Mouse (Mus musculus) spleen, adult 2 months (tissue): ENCODE data around the gene Catsper4. TPM values are rescaled to one million over a fixed set of nuclear protein-coding genes. Genes with fewer than 3 reads are reported as not detected.

Source experiments
- DNase-seq, 2 experiments: peaks; one replicate each; pipeline versions ENCODE4 v3.0.0 to v3.0.0-alpha.2; 2012 to 2021; ENCODE audit warnings: low spot score in 2 of 2, low read depth in 1 of 2
- H3K27ac ChIP-seq: fragments of 200-500 bp; 2 replicates; pipeline ENCODE4 v1.5.1; 2012; ENCODE audit warnings: low read length, inconsistent platforms; ENCODE audit not compliant: insufficient read depth
- H3K27me3 ChIP-seq: fragments of 200-500 bp; 2 replicates; pipeline ENCODE4 v1.6.1; 2012; ENCODE audit warnings: mild to moderate bottlenecking, moderate library complexity, low read length, inconsistent platforms; ENCODE audit not compliant: control insufficient read depth, insufficient read depth
- H3K36me3 ChIP-seq: fragments of 200-500 bp; 2 replicates; pipeline ENCODE4 v1.6.1; 2012; ENCODE audit warnings: mild to moderate bottlenecking, low read length, inconsistent platforms; ENCODE audit not compliant: control insufficient read depth, insufficient read depth
- H3K4me1 ChIP-seq: fragments of 200-500 bp; 2 replicates; pipeline ENCODE4 v1.6.1; 2011; ENCODE audit warnings: inconsistent platforms; ENCODE audit not compliant: control insufficient read depth, insufficient read depth, insufficient read length
- H3K4me3 ChIP-seq: fragments of 200-500 bp; 2 replicates; pipeline ENCODE4 v1.5.1; 2011; ENCODE audit warnings: mild to moderate bottlenecking, inconsistent platforms; ENCODE audit not compliant: insufficient read depth, insufficient read length; ENCODE audit errors: extremely low read depth
- CTCF ChIP-seq: fragments of 200-500 bp; IDR thresholded peaks from 2 replicates; pipeline ENCODE4 v1.5.1; 2011; ENCODE audit warnings: mild to moderate bottlenecking, inconsistent platforms; ENCODE audit not compliant: insufficient read depth, insufficient read length, insufficient replicate concordance; ENCODE audit errors: extremely low read depth
- POLR2A ChIP-seq: fragments of 200-500 bp; IDR thresholded peaks from 2 replicates; pipeline ENCODE4 v1.6.1; 2011; ENCODE audit warnings: low read depth, low read length, inconsistent platforms
- WGBS: fragments of 180-500 bp; shearing (Covaris S2); methylation state at CpG from one replicate; pipeline ENCODE4 v1.1.7; 2018; 5-methylcytosine and 5-hydroxymethylcytosine counted together
- polyA plus RNA-seq: library from polyadenylated mRNA; depleted of rRNA; stranded (reverse); fragments of >200 nt; gene quantifications from 2 replicates; pipeline ENCODE4 v1.2.3, GENCODE M21; 2012

The Catsper4 gene
- polyA plus RNA-seq, 1 experiment = not detected

DNA sequence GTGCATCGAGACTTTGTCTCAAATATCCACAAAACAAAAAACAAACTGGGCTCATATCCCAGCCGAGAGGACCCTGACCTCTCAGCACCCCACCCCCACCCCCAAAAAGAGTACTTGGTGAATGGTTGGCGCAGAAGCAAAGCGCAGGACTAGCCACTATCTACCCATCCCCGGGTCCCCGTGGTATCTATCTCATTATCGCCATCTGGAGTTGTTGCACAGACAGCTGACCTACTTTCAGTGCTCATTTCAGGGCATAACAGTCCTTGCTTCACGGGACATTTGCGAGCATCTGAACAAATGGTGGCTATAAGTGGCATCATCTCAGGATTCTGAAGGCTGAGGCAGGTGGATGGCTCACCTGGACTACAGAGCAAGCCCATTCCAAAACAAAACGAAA lies 11.5 kb upstream of the Catsper4 start:
- Histone ChIP-seq H3K27ac (no peak overlapping the region), H3K27me3 (no peaks in the 10 kb centered on the region), H3K4me3 (no peak overlapping the region), H3K4me1 (no peaks in the 10 kb centered on the region), H3K36me3 (no peaks in the 10 kb centered on the region)
- TF ChIP-seq POLR2A = no peak
- no peak for TF ChIP-seq CTCF
- DNase-seq = no peak
- WGBS = 22% methylated on average over 10 of the region's 10 CpGs

- TF ChIP-seq CTCF (no peak), POLR2A (no peak)
- WGBS = 26% methylated on average over 18 of the region's 18 CpGs
- DNase-seq = no peak
- Histone ChIP-seq H3K27me3 (no peaks in the 10 kb centered on the region), H3K4me1 (no peaks in the 10 kb centered on the region), H3K4me3 (no peak within 1 kb of the TSS), H3K36me3 (no peaks in the 10 kb centered on the region), H3K27ac (no peak within 1 kb of the TSS)
Observed at GRCm38 (mm10) chr4:134238279-134238651, 11.1 kb upstream of the Catsper4 start, which contains the start of gene Cnksr1. Gene Cnksr1, minus strand, starts transcription at chr4:134238399.

- Histone ChIP-seq H3K4me3 (no peak overlapping the region), H3K36me3 (no peaks in the 10 kb centered on the region), H3K27ac (no peak overlapping the region), H3K27me3 (no peaks in the 10 kb centered on the region), H3K4me1 (no peaks in the 10 kb centered on the region)
- TF ChIP-seq POLR2A (no peak), CTCF (no peak)
- 71% methylated on average over 19 of the region's 19 CpGs for WGBS
- DNase-seq = no peak
Observed at GRCm38 (mm10) chr4:134237582-134238278, 10.5 kb upstream of the Catsper4 start.

GRCm38 (mm10) chr4:134234876-134235275 lies 7.7 kb upstream of the Catsper4 start:
- no peak for DNase-seq
- no peaks in the 10 kb centered on the region for H3K4me1 ChIP-seq

GRCm38 (mm10) chr4:134230431-134230830 lies 3.2 kb upstream of the Catsper4 start:
- Histone ChIP-seq H3K36me3 (no peaks in the 10 kb centered on the region), H3K4me3 (no peak overlapping the region), H3K4me1 (no peaks in the 10 kb centered on the region), H3K27ac (no peak overlapping the region), H3K27me3 (no peaks in the 10 kb centered on the region)
- DNase-seq = no peak
- 64% methylated on average over 8 of the region's 8 CpGs for WGBS
- no peak for TF ChIP-seq POLR2A
- no peak for TF ChIP-seq CTCF

More at GRCm38 (mm10) chr4:134234876-134235275, 7.7 kb upstream of the Catsper4 start:
- H3K27ac ChIP-seq = no peak overlapping the region
- H3K36me3 ChIP-seq = no peaks in the 10 kb centered on the region
- 76% methylated on average over 5 of the region's 5 CpGs for WGBS
- H3K27me3 ChIP-seq = no peaks in the 10 kb centered on the region
- TF ChIP-seq POLR2A = no peak
- H3K4me3 ChIP-seq = no peak overlapping the region

DNA sequence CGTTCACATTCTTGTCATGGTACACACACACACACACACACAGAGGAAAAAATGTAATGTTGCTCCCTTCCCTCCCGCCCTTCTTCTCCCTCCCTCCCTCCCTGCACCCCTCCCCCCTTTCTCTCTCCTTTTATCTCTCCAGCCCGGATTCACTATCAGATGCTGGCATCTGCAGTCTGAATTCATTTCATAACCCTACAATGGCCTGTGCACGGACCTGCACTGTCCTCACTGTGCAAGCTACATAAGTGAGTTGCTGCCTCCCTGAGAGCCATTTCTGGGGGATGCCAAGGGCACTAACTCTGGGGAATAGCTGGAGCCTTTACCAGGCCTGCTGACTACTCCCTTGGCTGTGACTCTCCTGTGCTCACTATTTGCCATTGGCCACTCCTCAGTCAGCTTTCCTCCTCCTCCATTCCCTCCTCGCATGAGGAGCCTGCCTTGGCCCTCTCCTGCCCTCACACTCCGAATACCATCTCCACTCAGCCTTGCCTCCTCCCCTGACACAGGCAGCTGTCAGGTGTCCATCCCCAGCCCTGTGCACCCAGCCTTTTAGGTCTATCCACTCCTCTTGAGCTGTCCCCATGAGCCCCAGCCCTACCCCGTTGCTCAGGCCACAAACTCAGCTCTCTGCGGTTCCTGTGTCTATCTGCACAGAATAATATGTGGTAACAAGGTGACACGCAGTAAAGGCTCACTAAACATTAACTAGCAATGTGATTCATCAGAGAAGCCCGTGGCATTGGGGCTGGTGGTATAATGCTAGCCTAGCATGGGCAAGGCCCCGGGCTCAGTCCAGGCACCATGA lies 4.2 kb downstream of the Catsper4 start:
- Histone ChIP-seq H3K4me1 (no peaks in the 10 kb centered on the region), H3K36me3 (no peaks in the 10 kb centered on the region), H3K27me3 (no peaks in the 10 kb centered on the region), H3K4me3 (no peak overlapping the region), H3K27ac (no peak overlapping the region)
- DNase-seq = no peak
- no peak for TF ChIP-seq POLR2A
- no peak for TF ChIP-seq CTCF
- WGBS = 73% methylated on average over 11 of the region's 11 CpGs
